Mouse (Mus musculus) fibroblast of lung, adult 2 months (primary cell): ENCODE data around the gene Olfr353.

Experiments
- DNase-seq: peaks from one replicate; pipeline ENCODE4 v3.0.0-alpha.2; 2011; ENCODE audit warnings: low read depth

Gene Olfr353

GRCm38 (mm10) chr2:36892836-36893235, at the start of gene Olfr353:
Olfr353 (minus strand) TSS chr2:36892936.
- DNase-seq = no peak

- no peak for DNase-seq
These were observed 44.1 kb upstream of the Olfr353 start, which contains the start of gene Olfr356 for GRCm38 (mm10) chr2:36936821-36937220. Olfr356 (plus strand) TSS chr2:36937121.

- DNase-seq = no peak
These were observed 36.1 kb upstream of the Olfr353 start, which contains the start of gene Olfr355 for GRCm38 (mm10) chr2:36928797-36929196. Olfr355 (minus strand) TSS chr2:36928897.

- no peak for DNase-seq
These were observed 12.6 kb upstream of the Olfr353 start, which contains the start of gene Olfr354 for GRCm38 (mm10) chr2:36905380-36905779. Olfr354 (plus strand) TSS chr2:36905680.

GRCm38 (mm10) chr2:36897114-36897513, 4.4 kb upstream of the Olfr353 start:
- no peak for DNase-seq

GRCm38 (mm10) chr2:36868160-36868559, 24.6 kb downstream of the Olfr353 start, which contains the start of gene Olfr352:
Olfr352 (plus strand) TSS chr2:36868460.
- no peak for DNase-seq

- no peak for DNase-seq
These were observed 30.2 kb downstream of the Olfr353 start, which contains the start of gene Olfr351 for GRCm38 (mm10) chr2:36862560-36862959. Olfr351 (minus strand) TSS chr2:36862660.

- no peak for DNase-seq
These were observed 46.7 kb downstream of the Olfr353 start, which contains the start of gene Olfr350 for GRCm38 (mm10) chr2:36846010-36846409. Olfr350 (plus strand) TSS chr2:36846310.
